Mouse (Mus musculus) spleen, adult 2 months (tissue): Measurements from ENCODE around the gene Adprhl1.

Experiments used
- CTCF ChIP-seq: fragments of 200-500 bp; IDR thresholded peaks from 2 replicates; pipeline ENCODE4 v1.5.1; 2011; ENCODE audit warnings: mild to moderate bottlenecking, inconsistent platforms; ENCODE audit not compliant: insufficient read depth, insufficient read length, insufficient replicate concordance; ENCODE audit errors: extremely low read depth
- POLR2A ChIP-seq: fragments of 200-500 bp; IDR thresholded peaks from 2 replicates; pipeline ENCODE4 v1.6.1; 2011; ENCODE audit warnings: low read depth, low read length, inconsistent platforms

- TF ChIP-seq CTCF (no peak), POLR2A (no peak)
Observed at GRCm38 (mm10) chr8:13224426-13224825, 29.5 kb downstream of the Adprhl1 start.
